Mouse (Mus musculus) Patski (cell line): ENCODE measurements around the gene Smyd2. TPM values are rescaled to one million over a fixed set of nuclear protein-coding genes. Genes with fewer than 3 reads are reported as not detected.

Experiments
- ATAC-seq: fragments of 100-300 bp; one replicate; pipeline ENCODE4 v1.8.0; 2021
- CTCF ChIA-PET: fragments of 350-600 bp; sonication (Branson Sonifier 250); formaldehyde crosslinking; loops from one replicate; lab custom pipeline; 2022; ENCODE audit warnings: inconsistent platforms; lab: Charles Lee
- POLR2A ChIA-PET: fragments of 350-600 bp; sonication (Branson Sonifier 250); formaldehyde crosslinking; loops from one replicate; lab custom pipeline; 2022; ENCODE audit warnings: antibody characterized with exemption, inconsistent platforms; lab: Charles Lee
- DNase-seq: peaks from one replicate; pipeline ENCODE4 v3.0.0-alpha.2; 2011; ENCODE audit warnings: low read depth, low spot score
- H3K27me3 ChIP-seq: fragments of 371-371 bp; one replicate; pipeline ENCODE4 v1.5.1; 2021
- CTCF ChIP-seq: fragments of 100-300 bp; IDR thresholded peaks from one replicate; pipeline ENCODE4 v1.5.1; 2021
- in situ Hi-C: fragments of 300-500 bp; cut with MboI; formaldehyde crosslinking; loops from 3 replicates; pipeline ENCODE4 v1.11.1; 2018; ENCODE audit warnings: low pct_unique_long_range_greater_than_20kb, mixed read lengths
- polyA plus RNA-seq: library from polyadenylated mRNA; unstranded; gene quantifications from one replicate; pipeline ENCODE4 v1.2.3, GENCODE M21; 2021

The Smyd2 gene
- polyA plus RNA-seq, 1 experiment from 2014 or later = 113 TPM

DNA sequence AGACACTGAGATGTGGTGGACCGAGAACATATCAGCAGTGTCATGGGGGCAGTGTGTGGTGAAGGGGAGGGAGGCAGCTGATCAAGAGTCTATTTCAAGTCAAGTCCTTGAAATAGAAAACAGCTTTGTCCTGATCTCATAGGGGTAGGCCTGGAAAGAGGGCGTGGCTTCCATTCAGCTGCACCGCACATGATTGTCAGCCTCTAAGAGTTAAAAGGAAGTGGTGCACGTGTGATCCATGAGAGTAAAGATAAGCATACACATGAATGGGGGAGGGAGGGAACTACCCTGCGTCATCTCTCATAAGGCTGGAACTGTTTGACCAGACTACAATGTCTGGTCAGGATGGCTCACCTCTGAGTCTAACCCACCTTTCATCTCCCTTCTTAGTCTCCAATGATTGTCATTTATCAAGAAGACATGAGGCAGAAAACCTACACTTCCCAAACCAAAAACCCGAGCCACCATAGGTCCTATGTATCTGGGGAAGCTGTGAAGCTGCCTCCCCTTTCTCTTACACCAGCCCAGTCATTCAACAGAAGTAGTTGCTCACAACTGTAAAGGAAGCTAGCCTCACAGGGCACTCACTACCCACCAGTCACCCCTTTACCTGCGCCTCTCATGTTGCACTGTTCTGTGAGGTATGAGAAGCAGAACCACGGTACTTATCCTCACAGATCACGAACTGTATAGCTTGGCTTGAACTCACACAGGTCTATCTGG lies 11.5 kb upstream of the Smyd2 start:
- CTCF ChIA-PET = interaction anchor here (1.2 kb wide), 1 partner anchor 9 kb away, joined by 4 read pairs; no protein-coding TSS in a partner anchor
- in situ Hi-C loops = loop anchor here (25.0 kb wide), 1 partner anchor 921 kb away; the partner anchor contains the start of gene Kctd3
- H3K27me3 ChIP-seq = peaks cover 3% of the 10 kb centered on the region
- no peak for DNase-seq
- TF ChIP-seq CTCF = no peak
- POLR2A ChIA-PET = no interaction called here
- ATAC-seq = no peak

- in situ Hi-C loops = loop anchor here (25.0 kb wide), 1 partner anchor 921 kb away; the partner anchor contains the start of gene Kctd3
- peaks cover 3% of the 10 kb centered on the region for H3K27me3 ChIP-seq
- DNase-seq (no peak), ATAC-seq (no peak)
- TF ChIP-seq CTCF = no peak
- POLR2A ChIA-PET = no interaction called here
- CTCF ChIA-PET = no interaction called here
These were observed 10.8 kb upstream of the Smyd2 start for GRCm38 (mm10) chr1:189932976-189933375.

GRCm38 (mm10) chr1:189932190-189932589 lies 10.0 kb upstream of the Smyd2 start:
- no peak for DNase-seq
- ATAC-seq = no peak
- POLR2A ChIA-PET = no interaction called here
- no peak for TF ChIP-seq CTCF
- CTCF ChIA-PET = no interaction called here
- peaks cover 2% of the 10 kb centered on the region for H3K27me3 ChIP-seq
- in situ Hi-C loops = loop anchor here (25.0 kb wide), 1 partner anchor 920 kb away; the partner anchor contains the start of gene Kctd3

DNA sequence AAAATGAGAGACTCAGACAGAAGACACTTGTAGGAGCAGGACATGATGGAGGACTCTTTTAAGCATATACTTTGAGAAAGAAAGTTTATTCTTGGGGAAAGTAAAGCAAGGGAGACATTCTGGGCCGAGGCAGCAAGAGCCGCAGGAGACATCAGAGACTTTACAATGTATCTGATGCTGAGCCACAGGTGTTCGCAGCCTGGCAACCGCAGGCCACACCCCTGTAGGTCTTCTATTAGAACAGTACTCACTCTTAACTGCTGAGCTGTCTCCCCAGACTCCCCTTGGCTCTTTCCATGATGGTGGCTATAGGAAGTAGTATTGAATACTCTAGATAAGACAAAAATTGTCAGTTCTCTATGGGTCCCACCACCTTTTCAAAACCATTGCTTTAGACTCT lies 7.7 kb upstream of the Smyd2 start:
- in situ Hi-C loops = loop anchor here (5.0 to 25.0 kb wide), 2 partner anchors 42 to 918 kb away; partner anchors contain the start of gene Kctd3
- POLR2A ChIA-PET = no interaction called here
- no peak for ATAC-seq
- CTCF ChIA-PET = no interaction called here
- TF ChIP-seq CTCF = no peak
- no peak for DNase-seq
- H3K27me3 ChIP-seq = no peaks in the 10 kb centered on the region

DNA sequence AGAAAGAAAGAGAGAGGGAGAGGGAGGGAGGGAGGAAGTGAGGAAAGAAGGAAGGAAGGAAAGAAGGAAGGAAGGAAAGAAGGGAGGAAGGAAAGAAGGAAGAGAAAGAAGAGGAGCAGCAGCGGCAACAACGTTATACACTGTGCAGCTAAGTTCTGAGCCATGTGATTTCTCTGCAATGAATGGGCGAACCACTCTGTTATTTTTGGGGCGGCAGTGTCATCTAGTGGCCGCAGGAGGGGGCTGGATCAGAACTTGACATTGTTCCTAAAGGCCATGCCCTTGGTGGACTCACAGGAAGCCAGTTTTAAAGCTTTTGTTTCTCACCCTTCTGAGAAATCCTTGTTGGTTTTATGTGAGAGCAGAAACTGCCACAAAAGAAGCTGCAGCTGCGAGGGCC lies 5.5 kb upstream of the Smyd2 start:
- DNase-seq (no peak), ATAC-seq (peak; percentile 63)
- no peaks in the 10 kb centered on the region for H3K27me3 ChIP-seq
- in situ Hi-C loops = loop anchor here (5.0 to 25.0 kb wide), 2 partner anchors 45 to 915 kb away; partner anchors contain the start of gene Kctd3
- CTCF ChIA-PET = interaction anchor here (0.7 to 2.1 kb wide), 14 partner anchors 9 to 265 kb away, joined by 3 to 13 read pairs (median 4); no protein-coding TSS in a partner anchor
- TF ChIP-seq CTCF = no peak
- POLR2A ChIA-PET = no interaction called here

- no peak for DNase-seq
These were observed 4.1 kb upstream of the Smyd2 start for GRCm38 (mm10) chr1:189926279-189926678.

DNA sequence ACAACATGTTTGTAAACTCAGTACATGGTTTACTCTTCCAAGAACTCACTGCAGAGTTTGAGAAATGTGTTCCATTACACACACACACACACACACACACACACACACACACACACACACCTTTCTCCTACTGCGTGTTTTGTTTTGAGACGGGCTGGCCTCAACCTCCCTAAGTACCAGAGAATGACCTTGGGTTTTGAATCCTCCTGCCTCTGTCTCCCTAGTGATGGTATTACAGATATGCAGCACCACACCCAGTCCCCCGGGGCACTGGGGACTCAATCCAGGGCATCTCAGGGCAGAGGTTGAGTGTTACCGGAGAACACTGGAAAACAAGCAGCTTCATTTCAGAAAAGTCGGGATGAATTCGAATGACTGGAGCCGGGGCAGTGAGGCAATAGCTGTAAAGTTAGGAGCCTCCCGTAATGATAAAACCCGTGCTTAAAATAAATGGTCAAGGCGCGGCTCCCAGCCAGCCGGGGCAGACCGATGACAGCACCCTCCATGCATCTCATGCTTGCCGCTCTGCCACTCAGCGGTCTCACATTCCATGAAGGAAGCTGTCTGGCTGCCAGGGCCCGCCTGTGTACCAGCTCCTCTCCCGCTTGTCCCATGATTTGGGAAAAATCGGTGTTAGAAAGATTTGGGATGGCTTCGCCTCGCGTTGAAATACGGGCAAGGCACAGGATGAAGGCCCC lies 1.9 kb upstream of the Smyd2 start:
- ATAC-seq (peak; percentile 54), DNase-seq (no peak)
- CTCF ChIA-PET = interaction anchor here (0.9 to 1.1 kb wide), 3 partner anchors 27 to 38 kb away, joined by 3 to 4 read pairs (median 3); no protein-coding TSS in a partner anchor
- no peaks in the 10 kb centered on the region for H3K27me3 ChIP-seq
- POLR2A ChIA-PET = no interaction called here
- in situ Hi-C loops = loop anchor here (5.0 kb wide), 1 partner anchor 37 kb away; no protein-coding TSS in a partner anchor
- TF ChIP-seq CTCF = no peak

More at GRCm38 (mm10) chr1:189926279-189926678, 4.1 kb upstream of the Smyd2 start:
- no peak for ATAC-seq
- H3K27me3 ChIP-seq = no peaks in the 10 kb centered on the region
- POLR2A ChIA-PET = interaction anchor here (0.6 kb wide), 1 partner anchor 40 kb away, joined by 3 read pairs; no protein-coding TSS in a partner anchor
- in situ Hi-C loops = loop anchor here (5.0 to 25.0 kb wide), 2 partner anchors 46 to 914 kb away; partner anchors contain the start of gene Kctd3
- CTCF ChIA-PET = interaction anchor here (0.8 to 1.0 kb wide), 2 partner anchors 38 to 46 kb away, joined by 3 to 4 read pairs; no protein-coding TSS in a partner anchor
- no peak for TF ChIP-seq CTCF

DNA sequence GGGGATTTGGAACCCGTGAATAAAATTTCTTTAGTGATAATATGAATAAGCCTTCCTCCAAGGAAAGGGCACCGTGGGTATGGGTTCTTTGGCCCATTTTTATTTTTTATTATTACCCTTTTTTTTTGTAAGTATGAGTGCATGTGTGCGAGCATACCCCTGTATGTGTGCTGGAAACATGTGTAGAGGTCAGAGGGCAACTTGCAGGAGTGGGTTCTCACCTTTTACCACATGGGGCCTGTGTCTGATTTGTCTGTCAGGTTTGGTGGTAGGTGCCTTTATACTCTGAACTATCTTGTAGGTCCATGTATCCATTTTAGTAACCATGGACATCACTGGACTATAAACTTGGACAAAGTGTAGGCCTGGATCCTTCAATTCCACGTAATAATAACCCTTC lies 994 bp upstream of the Smyd2 start:
- in situ Hi-C loops = loop anchor here (5.0 kb wide), 1 partner anchor 36 kb away; no protein-coding TSS in a partner anchor
- ATAC-seq = no peak
- TF ChIP-seq CTCF = no peak
- POLR2A ChIA-PET = interaction anchor here (0.9 kb wide), 1 partner anchor 12 kb away, joined by 3 read pairs; no protein-coding TSS in a partner anchor
- CTCF ChIA-PET = interaction anchor here (0.8 to 2.6 kb wide), 5 partner anchors 26 to 248 kb away, joined by 3 to 10 read pairs (median 3); no protein-coding TSS in a partner anchor
- H3K27me3 ChIP-seq = no peaks in the 10 kb centered on the region
- no peak for DNase-seq

GRCm38 (mm10) chr1:189922721-189923120 lies 558 bp upstream of the Smyd2 start:
- no peaks in the 10 kb centered on the region for H3K27me3 ChIP-seq
- DNase-seq (no peak), ATAC-seq (no peak)
- TF ChIP-seq CTCF = no peak
- CTCF ChIA-PET = interaction anchor here (0.8 to 2.6 kb wide), 4 partner anchors 35 to 247 kb away, joined by 3 to 10 read pairs (median 3); no protein-coding TSS in a partner anchor
- in situ Hi-C loops = loop anchor here (5.0 kb wide), 1 partner anchor 35 kb away; no protein-coding TSS in a partner anchor
- POLR2A ChIA-PET = interaction anchor here (0.9 kb wide), 1 partner anchor 11 kb away, joined by 3 read pairs; no protein-coding TSS in a partner anchor

- no peak for TF ChIP-seq CTCF
- no peak for ATAC-seq
- in situ Hi-C loops = loop anchor here (5.0 kb wide), 1 partner anchor 34 kb away; no protein-coding TSS in a partner anchor
- DNase-seq = no peak
- no peaks in the 10 kb centered on the region for H3K27me3 ChIP-seq
- ChIA-PET CTCF (interaction anchor here (1.3 to 2.6 kb wide), 2 partner anchors 34 to 38 kb away, joined by 5 to 10 read pairs; no protein-coding TSS in a partner anchor), POLR2A (interaction anchor here (1.4 kb wide), 1 partner anchor 194 kb away, joined by 4 read pairs; the partner anchor contains the start of gene Ptpn14)
These were observed 670 bp downstream of the Smyd2 start for GRCm38 (mm10) chr1:189921568-189921817.
